Mouse (Mus musculus) naive thymus-derived CD4-positive, alpha-beta T cell, adult 5 months (primary cell): Measurements from ENCODE around the gene 1700080E11Rik. TPM values are rescaled to one million over a fixed set of nuclear protein-coding genes. Genes with fewer than 3 reads are reported as not detected.

ENCODE experiments used
- polyA plus RNA-seq: library from polyadenylated mRNA; unstranded; fragments of 100-300 nt; shearing (Covaris generic); gene quantifications from one replicate; pipeline ENCODE4 v1.2.1, GENCODE M21; 2017

Gene 1700080E11Rik
- not detected for polyA plus RNA-seq

GRCm38 (mm10) chr9:105144992-105145391 lies at the start of gene 1700080E11Rik:
Gene 1700080E11Rik (minus strand): TSS chr9:105145092.

GRCm38 (mm10) chr9:105131253-105132001 lies 13.5 kb downstream of the 1700080E11Rik start, which contains the start of gene Nudt16:
Gene Nudt16 (minus strand): TSS chr9:105131824.

Other genes with a start within 250 kb of the 1700080E11Rik start
- gene Mrpl3, start 91.9 kb downstream of the 1700080E11Rik start, polyA plus RNA-seq = 54.7 TPM
- 30.8 TPM for gene Nudt16, start 13.3 kb downstream of the 1700080E11Rik start, polyA plus RNA-seq